Mouse (Mus musculus) embryonic facial prominence, embryonic 14.5 days (tissue): ENCODE measurements around the gene Fgf22. TPM values are rescaled to one million over a fixed set of nuclear protein-coding genes. Genes with fewer than 3 reads are reported as not detected.

ENCODE experiments used
- ATAC-seq: fragments of 200-750 bp; cut with Nextera tagmentation; 2 replicates; pipeline ENCODE4 v1.8.0; 2017; ENCODE audit warnings: low read depth, moderate number of reproducible peaks, moderate TSS enrichment
- DNase-seq: peaks from one replicate; pipeline ENCODE4 v3.0.0-alpha.2; 2015; ENCODE audit warnings: low spot score
- H3K27ac ChIP-seq: fragments of 300-500 bp; sonication (generic); replicated peaks from 2 replicates; pipeline ENCODE4 v1.5.1; 2014; ENCODE audit warnings: low read depth, mild to moderate bottlenecking, low read length, moderate library complexity
- H3K27me3 ChIP-seq: fragments of 300-500 bp; sonication (generic); replicated peaks from 2 replicates; pipeline ENCODE4 v1.6.1; 2014; ENCODE audit warnings: low read length; ENCODE audit not compliant: control insufficient read depth, insufficient read depth
- H3K36me3 ChIP-seq: fragments of 300-500 bp; sonication (generic); 2 replicates; pipeline ENCODE4 v1.6.1; 2014; ENCODE audit warnings: low read length, mixed read lengths; ENCODE audit not compliant: control insufficient read depth, insufficient read depth
- H3K4me1 ChIP-seq: fragments of 300-500 bp; sonication (generic); 2 replicates; pipeline ENCODE4 v1.6.1; 2014; ENCODE audit warnings: antibody characterized with exemption, low read length; ENCODE audit not compliant: control insufficient read depth, insufficient read depth
- H3K4me2 ChIP-seq: fragments of 300-500 bp; sonication (generic); 2 replicates; pipeline ENCODE4 v1.6.1; 2014; ENCODE audit warnings: low read depth, mild to moderate bottlenecking, low read length, moderate library complexity, mixed read lengths
- H3K4me3 ChIP-seq: fragments of 300-500 bp; sonication (generic); 2 replicates; pipeline ENCODE4 v1.5.1; 2014; ENCODE audit warnings: low read depth, mild to moderate bottlenecking, low read length
- H3K9ac ChIP-seq: fragments of 300-500 bp; sonication (generic); 2 replicates; pipeline ENCODE4 v1.6.1; 2014; ENCODE audit warnings: low read depth, mild to moderate bottlenecking, low read length, moderate library complexity, mixed read lengths
- H3K9me3 ChIP-seq: fragments of 300-500 bp; sonication (generic); 2 replicates; pipeline ENCODE4 v1.6.1; 2016; ENCODE audit warnings: low read length; ENCODE audit not compliant: control insufficient read depth
- WGBS: fragments of 180-500 bp; shearing (Covaris S2); extraction: QIAGEN DNeasy Blood & Tissue Kit; methylation state at CpG from one replicate; pipeline ENCODE4 v1.1.7; 2014; 5-methylcytosine and 5-hydroxymethylcytosine counted together
- polyA plus RNA-seq: library from polyadenylated mRNA; unstranded; fragments of >200 nt; fragmentation: Nextera tagmentation; extraction: Ambion mirVana; gene quantifications from 2 replicates; pipeline ENCODE4 v1.2.1, GENCODE M21; 2014

Gene Fgf22
- polyA plus RNA-seq, 1 experiment from 2014 or later = 0.38 TPM

GRCm38 (mm10) chr10:79805636-79806035, 50.8 kb downstream of the Fgf22 start:
- no peak overlapping the region for H3K27ac ChIP-seq
- H3K4me3 ChIP-seq = no peak overlapping the region
- peaks cover 19% of the 10 kb centered on the region for H3K4me1 ChIP-seq
- no peak overlapping the region for H3K4me2 ChIP-seq
- 60% methylated on average over 9 of the region's 11 CpGs for WGBS
- peaks cover 31% of the 10 kb centered on the region for H3K36me3 ChIP-seq
- no peaks in the 10 kb centered on the region for H3K9me3 ChIP-seq
- no peak for DNase-seq
- H3K27me3 ChIP-seq = no peaks in the 10 kb centered on the region
- no peak overlapping the region for H3K9ac ChIP-seq
- ATAC-seq = no peak

GRCm38 (mm10) chr10:79806331-79806730, 51.5 kb downstream of the Fgf22 start:
- Histone ChIP-seq H3K4me2 (no peak overlapping the region), H3K27ac (no peak overlapping the region), H3K4me3 (no peak overlapping the region), H3K36me3 (peaks cover 38% of the 10 kb centered on the region), H3K27me3 (no peaks in the 10 kb centered on the region), H3K4me1 (peaks cover 19% of the 10 kb centered on the region), H3K9ac (no peak overlapping the region), H3K9me3 (no peaks in the 10 kb centered on the region)
- no peak for DNase-seq
- WGBS = 85% methylated on average over 9 of the region's 9 CpGs
- ATAC-seq = no peak

GRCm38 (mm10) chr10:79806972-79807371, 52.1 kb downstream of the Fgf22 start:
- peaks cover 42% of the 10 kb centered on the region for H3K36me3 ChIP-seq
- peaks cover 19% of the 10 kb centered on the region for H3K4me1 ChIP-seq
- no peak overlapping the region for H3K4me3 ChIP-seq
- no peaks in the 10 kb centered on the region for H3K9me3 ChIP-seq
- no peak overlapping the region for H3K27ac ChIP-seq
- no peak overlapping the region for H3K4me2 ChIP-seq
- H3K9ac ChIP-seq = no peak overlapping the region
- no peaks in the 10 kb centered on the region for H3K27me3 ChIP-seq
- ATAC-seq (no peak), DNase-seq (no peak)
- WGBS = 77% methylated on average over 10 of the region's 10 CpGs

GRCm38 (mm10) chr10:79807826-79808225, 53.0 kb downstream of the Fgf22 start:
- Histone ChIP-seq H3K36me3 (peaks cover 48% of the 10 kb centered on the region), H3K4me1 (peaks cover 12% of the 10 kb centered on the region), H3K4me3 (no peak overlapping the region), H3K9me3 (no peaks in the 10 kb centered on the region), H3K4me2 (no peak overlapping the region), H3K9ac (no peak overlapping the region), H3K27me3 (no peaks in the 10 kb centered on the region), H3K27ac (0 out of 2 replicates have a peak overlapping the region, but pooled peaks have one; percentile 13)
- 42% methylated on average over 11 of the region's 11 CpGs for WGBS
- no peak for ATAC-seq
- DNase-seq = peak; percentile 60

Other genes with a start within 250 kb of the Fgf22 start
- 18.1 and 19.9 TPM in 2 replicates for gene Plpp2, start 221.3 kb upstream of the Fgf22 start, polyA plus RNA-seq
- gene Mier2, start 199.9 kb upstream of the Fgf22 start, polyA plus RNA-seq = 44.6 and 50.9 TPM in 2 replicates
- not detected in 2 replicates for gene Theg, start 167.7 kb upstream of the Fgf22 start, polyA plus RNA-seq
- 0.09 TPM in 1 of 2 replicates, not detected in the other for gene C2cd4c, start 141.1 kb upstream of the Fgf22 start, polyA plus RNA-seq
- gene Shc2, start 117.2 kb upstream of the Fgf22 start, polyA plus RNA-seq = 11.3 and 11.4 TPM in 2 replicates
- not detected in 2 replicates for gene Odf3l2, start 109.3 kb upstream of the Fgf22 start, polyA plus RNA-seq
- gene Madcam1, start 90.5 kb upstream of the Fgf22 start, polyA plus RNA-seq = 8.5 and 11.6 TPM in 2 replicates
- gene Tpgs1, start 85.7 kb upstream of the Fgf22 start, polyA plus RNA-seq = 58.7 and 65.3 TPM in 2 replicates
- gene Cdc34, start 72.9 kb upstream of the Fgf22 start, polyA plus RNA-seq = 106 TPM in 2 replicates
- gene Gzmm, start 66.1 kb upstream of the Fgf22 start, polyA plus RNA-seq = 0.31 and 0.51 TPM in 2 replicates
- 846 and 847 TPM in 2 replicates for gene Bsg, start 50.6 kb upstream of the Fgf22 start, polyA plus RNA-seq
- 0.15 and 0.20 TPM in 2 replicates for gene Hcn2, start 38.4 kb upstream of the Fgf22 start, polyA plus RNA-seq
- 32.5 and 33.6 TPM in 2 replicates for gene Polrmt, start 8.5 kb upstream of the Fgf22 start, polyA plus RNA-seq
- 77.5 and 78.9 TPM in 2 replicates for gene Rnf126, start 11.9 kb downstream of the Fgf22 start, polyA plus RNA-seq
- gene Fstl3, start 22.2 kb downstream of the Fgf22 start, polyA plus RNA-seq = 8.3 and 10.7 TPM in 2 replicates
- gene Prss57, start 35.9 kb downstream of the Fgf22 start, polyA plus RNA-seq = 0.16 TPM in 1 of 2 replicates, not detected in the other
- 62.5 and 75.4 TPM in 2 replicates for gene Palm, start 38.5 kb downstream of the Fgf22 start, polyA plus RNA-seq
- 2.3 and 3.9 TPM in 2 replicates for gene Misp, start 65.9 kb downstream of the Fgf22 start, polyA plus RNA-seq
- 198 and 254 TPM in 2 replicates for gene Ptbp1, start 99.4 kb downstream of the Fgf22 start, polyA plus RNA-seq
- gene Prtn3, start 119.4 kb downstream of the Fgf22 start, polyA plus RNA-seq = 4.1 and 6.7 TPM in 2 replicates
- gene Plppr3, start 119.6 kb downstream of the Fgf22 start, polyA plus RNA-seq = 32.4 and 50.2 TPM in 2 replicates
- gene Elane, start 131.2 kb downstream of the Fgf22 start, polyA plus RNA-seq = 0.64 and 2.0 TPM in 2 replicates
- 0.22 TPM in 1 of 2 replicates, not detected in the other for gene Cfd, start 135.8 kb downstream of the Fgf22 start, polyA plus RNA-seq
- 33.7 and 40.2 TPM in 2 replicates for gene Med16, start 153.8 kb downstream of the Fgf22 start, polyA plus RNA-seq
- 4.1 and 6.7 TPM in 2 replicates for gene Gm26602, start 155.8 kb downstream of the Fgf22 start, polyA plus RNA-seq
- 0.56 and 0.58 TPM in 2 replicates for gene Kiss1r, start 161.9 kb downstream of the Fgf22 start, polyA plus RNA-seq
- gene R3hdm4, start 166.1 kb downstream of the Fgf22 start, polyA plus RNA-seq = 114 and 124 TPM in 2 replicates
- gene Arid3a, start 172.0 kb downstream of the Fgf22 start, polyA plus RNA-seq = 3.1 and 3.5 TPM in 2 replicates
- gene Wdr18, start 205.1 kb downstream of the Fgf22 start, polyA plus RNA-seq = 97.4 and 100 TPM in 2 replicates
- gene Grin3b, start 215.6 kb downstream of the Fgf22 start, polyA plus RNA-seq = 0.37 and 0.56 TPM in 2 replicates
- gene Tmem259, start 229.3 kb downstream of the Fgf22 start, polyA plus RNA-seq = 20.6 and 22.3 TPM in 2 replicates
- gene Cnn2, start 233.5 kb downstream of the Fgf22 start, polyA plus RNA-seq = 293 and 304 TPM in 2 replicates
- gene Abca7, start 241.4 kb downstream of the Fgf22 start, polyA plus RNA-seq = 2.5 and 2.8 TPM in 2 replicates